Mouse (Mus musculus): ENCODE results near the gene Atp8b4.

Atp8b4 gene

GRCm38 (mm10) chr2:126287942-126288341 is 212.5 kb downstream of the Atp8b4 start:
- DNase-seq (ENCODE audit: low spot score): no peak

GRCm38 (mm10) chr2:126286420-126286819 is 214.1 kb downstream of the Atp8b4 start:
- DNase-seq (ENCODE audit: low spot score): no peak

- no peak for DNase-seq (ENCODE audit: low spot score)
Measured at GRCm38 (mm10) chr2:126284071-126284470, 216.4 kb downstream of the Atp8b4 start.

GRCm38 (mm10) chr2:126283086-126283485 is 217.4 kb downstream of the Atp8b4 start:
- DNase-seq (ENCODE audit: low spot score): no peak

- no peak for DNase-seq (ENCODE audit: low spot score)
Measured at GRCm38 (mm10) chr2:126275511-126275910, 225.0 kb downstream of the Atp8b4 start.

GRCm38 (mm10) chr2:126274826-126275405 is 225.6 kb downstream of the Atp8b4 start:
- no peak for DNase-seq (ENCODE audit: low spot score)

- no peak for DNase-seq (ENCODE audit: low spot score)
Measured at GRCm38 (mm10) chr2:126274311-126274710, 226.2 kb downstream of the Atp8b4 start.

All from T-cell, adult 2 months (primary cell).